Mouse (Mus musculus) ovary, adult 2 months (tissue): ENCODE results near the gene Myom1. TPM values are rescaled to one million over a fixed set of nuclear protein-coding genes. Genes with fewer than 3 reads are reported as not detected.

Experiments
- polyA plus RNA-seq: library from polyadenylated mRNA; depleted of rRNA; stranded (reverse); fragments of >200 nt; gene quantifications from 2 replicates; pipeline ENCODE4 v1.2.3, GENCODE M21; 2012; rRNA removed

Myom1 gene
- 10.4 and 14.5 TPM in 2 replicates for polyA plus RNA-seq

DNA sequence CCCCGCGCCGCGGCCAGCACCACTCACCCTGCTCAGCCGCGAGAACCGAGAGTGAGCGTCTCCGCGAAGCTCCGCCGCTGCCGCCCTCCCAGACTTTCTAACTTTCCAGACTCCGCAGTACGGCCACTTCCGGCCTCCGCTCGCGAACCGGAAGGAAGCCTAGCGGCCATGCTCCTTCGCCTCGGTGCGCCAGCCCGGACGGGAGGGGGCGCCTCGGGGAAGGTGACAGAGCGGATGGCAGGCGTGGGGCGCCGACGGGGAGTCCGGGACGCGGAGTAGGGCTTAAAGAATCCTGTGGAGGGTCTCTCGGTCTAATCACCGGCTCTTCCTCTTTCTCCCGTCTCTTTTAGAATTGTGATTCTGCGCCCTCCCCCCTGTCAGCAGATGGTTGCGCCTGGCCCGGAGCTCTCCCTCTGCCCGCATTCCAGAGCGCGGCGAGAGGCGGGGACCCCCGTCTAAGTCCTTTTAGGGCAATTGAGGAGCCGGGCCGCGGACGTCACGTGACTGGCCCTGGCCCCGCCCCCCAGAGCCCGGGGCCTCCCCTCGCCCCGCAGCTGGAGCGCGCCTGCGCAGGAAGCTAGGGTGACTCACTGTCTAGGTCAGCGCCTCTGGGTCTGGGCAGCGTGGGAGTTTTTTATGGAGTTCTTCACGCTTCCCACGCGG lies at the start of gene Myom1:
Myom1 (plus strand) TSS at position 553 of the 663 bp plus-strand sequence.

DNA sequence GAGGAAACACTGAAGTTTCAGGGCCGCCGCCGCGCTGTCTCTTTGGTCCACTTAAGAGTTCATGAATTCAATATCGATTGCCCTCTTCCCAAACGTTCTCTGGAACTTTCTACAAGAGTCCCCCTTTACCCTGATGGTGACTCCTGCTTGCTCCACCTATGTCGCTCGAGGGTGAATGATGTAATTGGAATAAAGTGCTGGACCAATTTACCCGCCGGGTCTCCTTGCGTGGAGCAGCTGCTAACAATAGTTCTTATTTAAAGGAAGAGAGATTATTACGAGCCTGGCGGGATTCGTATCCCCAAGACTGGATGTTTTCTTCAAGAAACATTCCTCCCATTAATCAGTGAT lies 286 bp downstream of the Myom1 start, which contains the start of gene Myl12a:
Myl12a (minus strand) TSS at position 135 of the 351 bp plus-strand sequence.

Other genes starting within 250 kb of the Myom1 start
- 88.3 and 163 TPM in 2 replicates for gene Tgif1, start 149.1 kb upstream of the Myom1 start, polyA plus RNA-seq
- gene Myl12a, start 245 bp downstream of the Myom1 start, polyA plus RNA-seq = 136 and 148 TPM in 2 replicates
- gene Lpin2, start 179.9 kb downstream of the Myom1 start, polyA plus RNA-seq = 14.3 TPM in 2 replicates